Mouse (Mus musculus) adrenal gland, postnatal 36 days (tissue): ENCODE results near the gene Vmn2r120. TPM values are rescaled to one million over a fixed set of nuclear protein-coding genes. Genes with fewer than 3 reads are reported as not detected.
"Not testable (repeated sequence)": the region's sequence is repeated elsewhere in the genome, so short reads cannot be mapped to it uniquely, and the experiment has no call there.

ENCODE experiments used
- DNase-seq, 2 experiments: peaks; one replicate each; pipeline ENCODE4 v3.0.0; 2021; ENCODE audit warnings: mixed read lengths in 1 of 2
- long read RNA-seq, 2 experiments: library from polyadenylated mRNA; stranded (forward); transcript quantifications; one replicate each; pipeline ENCODE4 v2.0.0; 2021; ENCODE audit warnings: borderline sequencing depth in 2 of 2
- total RNA-seq, 2 experiments: library from RNA; stranded (reverse); gene quantifications; 2 replicates each; pipeline ENCODE4 v1.2.3; 2021

Vmn2r120 gene
- not detected for total RNA-seq
- long read RNA-seq, experiment 1: 0 reads
- long read RNA-seq, experiment 2: 0 reads

DNA sequence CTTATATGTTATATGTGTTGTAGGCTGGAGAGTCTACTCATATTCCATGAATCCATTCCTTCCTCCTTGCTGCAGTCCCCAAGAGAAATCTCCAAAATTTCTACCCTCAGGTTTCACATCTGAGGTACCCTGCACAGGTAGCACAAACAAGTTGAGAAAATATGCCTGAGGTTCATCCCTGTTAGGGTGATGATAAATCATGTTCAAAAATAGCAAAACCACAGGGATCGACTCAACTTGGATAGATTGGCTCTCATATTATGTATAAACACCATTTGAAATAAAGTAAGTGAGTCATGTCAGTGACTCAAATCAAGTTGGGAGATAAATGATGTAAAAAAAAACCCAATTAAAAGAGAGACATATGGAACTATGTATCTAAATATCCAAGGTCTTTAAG, at the start of gene Vmn2r120:
TSS of gene Vmn2r120 (minus strand) at position 101 of the 400 bp plus-strand sequence.
- no peak for DNase-seq

DNA sequence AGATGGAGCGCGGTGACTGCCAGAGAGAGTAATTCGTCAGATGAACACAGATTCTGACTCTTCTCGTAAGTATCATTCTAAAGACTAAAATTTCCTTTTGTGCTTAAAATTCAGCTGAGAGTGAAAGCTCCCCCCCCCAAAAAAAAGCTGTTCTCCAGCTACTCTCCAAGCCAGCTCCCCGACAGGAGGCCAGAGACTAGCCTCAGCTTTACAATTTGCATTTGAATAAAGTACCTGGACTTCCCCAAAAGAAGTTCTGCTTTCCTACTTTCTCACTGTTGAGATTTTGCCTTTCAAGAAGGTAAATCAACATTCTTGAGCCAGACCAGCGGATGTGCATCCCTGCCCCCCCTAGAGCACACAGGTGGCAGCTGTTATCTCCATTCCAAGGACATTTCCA, 42.0 kb upstream of the Vmn2r120 start:
- not testable (repeated sequence) for DNase-seq

DNA sequence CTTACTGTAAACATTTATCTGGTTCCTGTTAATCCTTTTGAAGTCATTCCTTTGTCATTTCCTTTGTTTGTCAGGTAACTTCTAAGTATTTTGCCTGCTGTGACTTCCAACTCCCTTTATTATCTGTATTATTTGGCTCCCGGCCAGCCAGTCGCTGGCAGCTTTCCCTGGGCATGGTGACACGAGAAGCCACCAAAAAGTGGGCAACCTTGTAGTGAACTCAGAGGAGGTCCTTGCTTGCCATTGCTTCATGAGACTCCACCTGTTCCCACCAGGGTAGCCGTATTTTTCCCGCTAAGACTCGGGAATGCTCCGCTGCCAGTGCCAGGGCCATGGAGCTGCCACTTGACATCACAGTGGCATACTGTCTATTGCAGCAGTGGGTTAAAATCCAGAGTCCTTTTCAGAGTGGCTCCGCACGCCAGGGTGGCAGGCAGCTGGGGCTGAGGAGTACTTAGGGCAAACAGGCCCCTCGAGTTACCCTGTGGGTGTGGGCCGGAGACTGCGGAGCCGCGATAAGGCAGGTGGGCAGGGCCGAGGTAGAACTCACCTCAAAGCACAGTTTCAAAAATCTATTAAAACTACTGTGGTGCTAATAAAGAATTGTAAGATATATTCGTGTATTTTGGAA, 28.9 kb upstream of the Vmn2r120 start:
- DNase-seq: no peak

Other genes with a start within 250 kb of the Vmn2r120 start
- gene Adgre1, start 186.8 kb downstream of the Vmn2r120 start, total RNA-seq: 10 to 100 TPM in 1 of 2 experiments, 1 to 10 TPM in 1; 5.1 to 11.0 TPM
- gene Gm21834, start 196.7 kb upstream of the Vmn2r120 start, total RNA-seq: not detected
- not detected for gene Cntnap5c, start 224.1 kb upstream of the Vmn2r120 start, total RNA-seq